Mouse (Mus musculus): ENCODE results near the gene Snurf.

Gene Snurf

GRCm38 (mm10) chr7:60004606-60005330 is at the start of gene Snurf, which contains the start of gene Gm38393:
Gene Snurf, minus strand, starts transcription at chr7:60005049.
Gene Gm38393, minus strand, starts transcription at chr7:60005064.
- peak; percentile 74; the same call in 1 of the 2 replicates for ATAC-seq (ENCODE audit: insufficient number of reproducible peaks, low FRiP score, low TSS enrichment)

- no peak for ATAC-seq (ENCODE audit: insufficient number of reproducible peaks, low FRiP score, low TSS enrichment)
These were observed 42.8 kb upstream of the Snurf start for GRCm38 (mm10) chr7:60047481-60048201.

- ATAC-seq (ENCODE audit: insufficient number of reproducible peaks, low FRiP score, low TSS enrichment): no peak
These were observed 8.3 kb upstream of the Snurf start for GRCm38 (mm10) chr7:60013186-60013585.

GRCm38 (mm10) chr7:60007727-60008360 is 3.0 kb upstream of the Snurf start:
- no peak for ATAC-seq (ENCODE audit: insufficient number of reproducible peaks, low FRiP score, low TSS enrichment)

GRCm38 (mm10) chr7:60006262-60006661 is 1.4 kb upstream of the Snurf start:
- ATAC-seq (ENCODE audit: insufficient number of reproducible peaks, low FRiP score, low TSS enrichment): no peak

GRCm38 (mm10) chr7:60003921-60004605 is 786 bp downstream of the Snurf start:
- ATAC-seq (ENCODE audit: insufficient number of reproducible peaks, low FRiP score, low TSS enrichment): peak; percentile 58; the same call in 1 of the 2 replicates

- 0 out of 2 replicates have a peak, but pooled peaks have one; percentile 55 for ATAC-seq (ENCODE audit: insufficient number of reproducible peaks, low FRiP score, low TSS enrichment)
These were observed 1.6 kb downstream of the Snurf start for GRCm38 (mm10) chr7:60003006-60003865.

- ATAC-seq (ENCODE audit: insufficient number of reproducible peaks, low FRiP score, low TSS enrichment): no peak
These were observed 26.2 kb downstream of the Snurf start for GRCm38 (mm10) chr7:59978646-59979045.
